ENCODE assay signal across 14 mouse cellular contexts in genomic region chr3:87161601-87162000, GRCm38 (mm10). TPM values are rescaled to one million over a fixed set of nuclear protein-coding genes. Genes with fewer than 3 reads are reported as not detected.
A peak's percentile ranks its signal among the peaks of the same experiment; 100 is the strongest.
DNase-seq lines count a peak whose midpoint lies in the region; ATAC-seq lines count a peak whose summit lies in the region.
"Had no signal": no experiment of that assay in that cellular context is flagged by ENCODE, and none has a peak within 500 bp of the region (broad histone marks: within the 10 kb centered on the region; RNA-seq: fewer than 3 reads in every experiment).

No protein-coding gene starts in this region.

- peak overlapping the region; percentile 38; the same call in 1 of the 2 replicates for H3K27ac ChIP-seq in heart, embryonic 13.5 days (replicated peaks)
- H3K27ac ChIP-seq in forebrain, embryonic 11.5 days (ENCODE audit: low read depth, low read length), result peak overlapping the region; percentile 60
- H3K27ac ChIP-seq in hindbrain, embryonic 15.5 days (replicated peaks), result peak overlapping the region; percentile 77
- H3K27ac ChIP-seq in midbrain, embryonic 14.5 days (replicated peaks; ENCODE audit: low read depth, low read length), result peak overlapping the region; percentile 82
- H3K27ac ChIP-seq: left cerebral cortex, adult 2 months had no signal

- H3K9me3 ChIP-seq in heart, embryonic 13.5 days, result no peaks in the 10 kb centered on the region
- H3K9me3 ChIP-seq in forebrain, embryonic 11.5 days (ENCODE audit: control insufficient read depth, low read length), result no peaks in the 10 kb centered on the region
- no peaks in the 10 kb centered on the region for H3K9me3 ChIP-seq in hindbrain, embryonic 15.5 days
- no peaks in the 10 kb centered on the region for H3K9me3 ChIP-seq in midbrain, embryonic 14.5 days (ENCODE audit: control insufficient read depth, low read length)

- H3K27me3 ChIP-seq in heart, embryonic 13.5 days (replicated peaks), result no peaks in the 10 kb centered on the region
- H3K27me3 ChIP-seq in forebrain, embryonic 11.5 days (ENCODE audit: control insufficient read depth, insufficient read depth, low read length), result no peaks in the 10 kb centered on the region
- H3K27me3 ChIP-seq in hindbrain, embryonic 15.5 days, result no peaks in the 10 kb centered on the region
- H3K27me3 ChIP-seq in midbrain, embryonic 14.5 days (ENCODE audit: control insufficient read depth, insufficient read depth, low read length), result no peaks in the 10 kb centered on the region

- DNase-seq in heart, adult 9 months (ENCODE audit: low spot score in 2 of 2), result no peak
- no peak for DNase-seq in forebrain, embryonic 11.5 days (ENCODE audit: low spot score)
- DNase-seq in midbrain, embryonic 14.5 days, result no peak
- no peak for DNase-seq in left cerebral cortex, postnatal 14 days (ENCODE audit: low spot score in 2 of 2)
- DNase-seq: cerebellum, adult 11-12 months; gastrocnemius, postnatal 36 days; kidney, postnatal 25 days; lung, postnatal 14 days had no signal

- WGBS in heart, embryonic 13.5 days, result 66% methylated on average over 5 of the region's 5 CpGs
- 82% methylated on average over 5 of the region's 5 CpGs for WGBS in forebrain, embryonic 11.5 days
- 95% methylated on average over 5 of the region's 5 CpGs for WGBS in hindbrain, embryonic 15.5 days
- WGBS in midbrain, embryonic 14.5 days, result 86% methylated on average over 5 of the region's 5 CpGs

- peaks cover 24% of the 10 kb centered on the region for H3K36me3 ChIP-seq in heart, embryonic 13.5 days
- no peaks in the 10 kb centered on the region for H3K36me3 ChIP-seq in forebrain, embryonic 11.5 days (ENCODE audit: control insufficient read depth, insufficient read depth, low read length)
- H3K36me3 ChIP-seq in hindbrain, embryonic 15.5 days, result no peaks in the 10 kb centered on the region
- no peaks in the 10 kb centered on the region for H3K36me3 ChIP-seq in midbrain, embryonic 14.5 days (ENCODE audit: control insufficient read depth, insufficient read depth, low read length)

- no peak overlapping the region for H3K4me2 ChIP-seq in heart, embryonic 13.5 days
- no peak overlapping the region for H3K4me2 ChIP-seq in forebrain, embryonic 11.5 days (ENCODE audit: low read depth, low read length, severe bottlenecking)
- no peak overlapping the region for H3K4me2 ChIP-seq in hindbrain, embryonic 15.5 days
- no peak overlapping the region for H3K4me2 ChIP-seq in midbrain, embryonic 14.5 days (ENCODE audit: low read length)
- H3K4me2 ChIP-seq: liver, embryonic 11.5 days had no signal

- H3K4me3 ChIP-seq in heart, embryonic 13.5 days, result no peak overlapping the region
- H3K4me3 ChIP-seq in forebrain, embryonic 11.5 days (ENCODE audit: low read depth, low read length), result no peak overlapping the region
- H3K4me3 ChIP-seq in hindbrain, embryonic 15.5 days, result no peak overlapping the region
- H3K4me3 ChIP-seq in midbrain, embryonic 14.5 days (replicated peaks; ENCODE audit: low read depth, low read length), result no peak overlapping the region
- H3K4me3 ChIP-seq: left cerebral cortex, adult 2 months had no signal

- H3K4me1 ChIP-seq in heart, embryonic 13.5 days, result peaks cover 99% of the 10 kb centered on the region
- H3K4me1 ChIP-seq in forebrain, embryonic 11.5 days (replicated peaks; ENCODE audit: control insufficient read depth, insufficient read depth, low read length), result peaks cover 42% of the 10 kb centered on the region
- peaks cover 80% of the 10 kb centered on the region for H3K4me1 ChIP-seq in hindbrain, embryonic 15.5 days (replicated peaks)
- peaks cover 54% of the 10 kb centered on the region for H3K4me1 ChIP-seq in midbrain, embryonic 14.5 days (ENCODE audit: control insufficient read depth, insufficient read depth, low read length)

- intact Hi-C loops in left cerebral cortex, postnatal 14 days (cut with DNase I), result no loop called here

- H3K9ac ChIP-seq in heart, embryonic 13.5 days, result peak overlapping the region; percentile 52
- peak overlapping the region; percentile 23; the same call in 1 of the 2 replicates for H3K9ac ChIP-seq in forebrain, embryonic 11.5 days (ENCODE audit: low read length)
- no peak overlapping the region for H3K9ac ChIP-seq in hindbrain, embryonic 15.5 days
- no peak overlapping the region for H3K9ac ChIP-seq in midbrain, embryonic 14.5 days (replicated peaks; ENCODE audit: low read length)

- ATAC-seq in heart, embryonic 13.5 days (ENCODE audit: extremely low read depth, insufficient number of reproducible peaks, low FRiP score, low TSS enrichment), result no peak
- ATAC-seq in forebrain, embryonic 11.5 days (replicated peaks; ENCODE audit: low FRiP score), result no peak
- no peak for ATAC-seq in hindbrain, embryonic 15.5 days (ENCODE audit: low FRiP score, low read depth)
- no peak for ATAC-seq in midbrain, embryonic 14.5 days (ENCODE audit: low FRiP score, low TSS enrichment)
- no peak for ATAC-seq in inflammation-experienced regulatory T-cells, adult 6 months
- no peak for ATAC-seq in activated CD4-positive, CD25-positive, alpha-beta regulatory T cell, adult 4 months

RNA-seq across cellular contexts. Expression of gene Kirrel, which starts 12.9 kb away (rescaled TPM):
- polyA plus RNA-seq in heart, embryonic 13.5 days (2015; fragmentation: Nextera tagmentation; extraction: Ambion mirVana), result 14.7 and 15.4 TPM in 2 replicates
- polyA plus RNA-seq in forebrain, embryonic 11.5 days (2014; fragmentation: Nextera tagmentation; extraction: Ambion mirVana), result 10.2 and 10.6 TPM in 2 replicates
- polyA plus RNA-seq in hindbrain, embryonic 15.5 days (2015; fragmentation: Nextera tagmentation; extraction: Ambion mirVana), result 6.5 and 7.0 TPM in 2 replicates
- 5.4 and 5.8 TPM in 2 replicates for polyA plus RNA-seq in midbrain, embryonic 14.5 days (2014; fragmentation: Nextera tagmentation; extraction: Ambion mirVana)
- total RNA-seq in left cerebral cortex, postnatal 14 days (2021), result 1 to 10 TPM; 4.2 to 5.2 TPM
- polyA plus RNA-seq in inflammation-experienced regulatory T-cells, adult 6 months (2017; shearing (Covaris generic)), result not detected
- polyA plus RNA-seq in activated CD4-positive, CD25-positive, alpha-beta regulatory T cell, adult 4 months (2017; shearing (Covaris generic)), result not detected

Comparison
In these comparisons a context has a peak if more than half of its experiments do, and no peak if none do; other contexts are left out.
1. H3K9ac ChIP-seq: peak in heart, embryonic 13.5 days (single experiment) and forebrain, embryonic 11.5 days (single experiment); none in hindbrain, embryonic 15.5 days (single experiment) and midbrain, embryonic 14.5 days (single experiment).
2. Peak in every context shown above with its lines, with median percentiles within 50 percentile points of each other: H3K27ac ChIP-seq.